Mouse (Mus musculus): ENCODE measurements at regions not wholly inside any gene's neighbourhood (a gene's known extent, or its start where the extent isn't known, plus 50 kb on each side); places are given as distances from the start of the nearest gene placed in this dataset.

- H3K79me2 ChIP-seq (ENCODE audit: control insufficient read depth, insufficient read depth): no peaks in the 10 kb centered on the region
- H3K4me3 ChIP-seq: no peak overlapping the region
- no peak overlapping the region for H3K4me2 ChIP-seq (ENCODE audit: low read depth)
- TF ChIP-seq MYOG (IDR thresholded peaks at IDR 0.05; ENCODE audit: control insufficient read depth in 1 of 3, insufficient read depth in 1 of 3, insufficient read length in 2 of 3, low read depth in 2 of 3) (no peak), E2F4 (IDR thresholded peaks at IDR 0.05; ENCODE audit: insufficient read depth) (no peak), MYOD1 (IDR thresholded peaks at IDR 0.05; ENCODE audit: control insufficient read depth in 1 of 3, insufficient read length in 2 of 3, low read depth in 2 of 3) (no peak), POLR2A (IDR thresholded peaks at IDR 0.05; ENCODE audit: insufficient read length, low read depth) (no peak), POLR2AphosphoS2 (IDR thresholded peaks at IDR 0.05; ENCODE audit: insufficient read length, low read depth) (no peak)
- no peaks in the 10 kb centered on the region for H3K36me3 ChIP-seq (ENCODE audit: control insufficient read depth, insufficient read depth)
- no peaks in the 10 kb centered on the region for H3K27me3 ChIP-seq (ENCODE audit: control insufficient read depth, insufficient read depth, insufficient read length)
- H3ac ChIP-seq (ENCODE audit: control insufficient read depth, insufficient read length): no peak overlapping the region
These were observed 376.6 kb upstream of the Runx1 start for GRCm38 (mm10) chr16:93202591-93202990.

GRCm38 (mm10) chr16:93197300-93197699 lies 371.4 kb upstream of the Runx1 start:
- H3K79me2 ChIP-seq (ENCODE audit: control insufficient read depth, insufficient read depth): no peaks in the 10 kb centered on the region
- TF ChIP-seq MYOG (IDR thresholded peaks at IDR 0.05; ENCODE audit: control insufficient read depth in 1 of 3, insufficient read depth in 1 of 3, insufficient read length in 2 of 3, low read depth in 2 of 3) (no peak), POLR2A (IDR thresholded peaks at IDR 0.05; ENCODE audit: insufficient read length, low read depth) (no peak), TCF3 (IDR thresholded peaks at IDR 0.05; ENCODE audit: insufficient read length, low read depth) (no peak), REST (IDR thresholded peaks at IDR 0.05; ENCODE audit: insufficient read depth, insufficient read length) (no peak), E2F4 (IDR thresholded peaks at IDR 0.05; ENCODE audit: insufficient read depth) (no peak), USF1 (IDR thresholded peaks at IDR 0.05; ENCODE audit: low read depth) (no peak), MYOD1 (IDR thresholded peaks at IDR 0.05; ENCODE audit: control insufficient read depth in 1 of 3, insufficient read length in 2 of 3, low read depth in 2 of 3) (no peak), SRF (IDR thresholded peaks at IDR 0.05; ENCODE audit: control insufficient read depth, insufficient read length, low read depth) (no peak), POLR2AphosphoS2 (IDR thresholded peaks at IDR 0.05; ENCODE audit: insufficient read length, low read depth) (no peak), CEBPB (IDR thresholded peaks at IDR 0.05; ENCODE audit: insufficient read depth, poor library complexity, severe bottlenecking) (no peak), MAX (IDR thresholded peaks at IDR 0.05; ENCODE audit: low read depth) (no peak), TCF12 (IDR thresholded peaks at IDR 0.05; ENCODE audit: insufficient read depth, poor library complexity, severe bottlenecking) (no peak)
- H3K4me3 ChIP-seq: no peak overlapping the region
- no peaks in the 10 kb centered on the region for H3K36me3 ChIP-seq (ENCODE audit: control insufficient read depth, insufficient read depth)
- no peak overlapping the region for H3K4me2 ChIP-seq (ENCODE audit: low read depth)
- H3K27me3 ChIP-seq (ENCODE audit: control insufficient read depth, insufficient read depth, insufficient read length): no peaks in the 10 kb centered on the region
- H3ac ChIP-seq (ENCODE audit: control insufficient read depth, insufficient read length): no peak overlapping the region

GRCm38 (mm10) chr16:93193921-93194481 lies 368.1 kb upstream of the Runx1 start:
- no peak overlapping the region for H3K4me3 ChIP-seq
- no peaks in the 10 kb centered on the region for H3K27me3 ChIP-seq (ENCODE audit: control insufficient read depth, insufficient read depth, insufficient read length)
- peak overlapping the region; percentile 73 for H3K4me2 ChIP-seq (ENCODE audit: low read depth)
- H3ac ChIP-seq (ENCODE audit: control insufficient read depth, insufficient read length): no peak overlapping the region
- TF ChIP-seq POLR2A (IDR thresholded peaks at IDR 0.05; ENCODE audit: insufficient read length, low read depth): no peak
- H3K36me3 ChIP-seq (ENCODE audit: control insufficient read depth, insufficient read depth): no peaks in the 10 kb centered on the region
- no peaks in the 10 kb centered on the region for H3K79me2 ChIP-seq (ENCODE audit: control insufficient read depth, insufficient read depth)

GRCm38 (mm10) chr16:93193263-93193662 lies 367.3 kb upstream of the Runx1 start:
- TF ChIP-seq MAX (IDR thresholded peaks at IDR 0.05; ENCODE audit: low read depth) (no peak), TCF3 (IDR thresholded peaks at IDR 0.05; ENCODE audit: insufficient read length, low read depth) (no peak), REST (IDR thresholded peaks at IDR 0.05; ENCODE audit: insufficient read depth, insufficient read length) (no peak), SRF (IDR thresholded peaks at IDR 0.05; ENCODE audit: control insufficient read depth, insufficient read length, low read depth) (no peak), CEBPB (IDR thresholded peaks at IDR 0.05; ENCODE audit: insufficient read depth, poor library complexity, severe bottlenecking) (0 out of 2 replicates have a peak, but pooled peaks have one; percentile 50), MYOG (IDR thresholded peaks at IDR 0.05; ENCODE audit: control insufficient read depth in 1 of 3, insufficient read depth in 1 of 3, insufficient read length in 2 of 3, low read depth in 2 of 3) (no peak), POLR2A (IDR thresholded peaks at IDR 0.05; ENCODE audit: insufficient read length, low read depth) (no peak), E2F4 (IDR thresholded peaks at IDR 0.05; ENCODE audit: insufficient read depth) (no peak), USF1 (IDR thresholded peaks at IDR 0.05; ENCODE audit: low read depth) (no peak), MYOD1 (IDR thresholded peaks at IDR 0.05; ENCODE audit: control insufficient read depth in 1 of 3, insufficient read length in 2 of 3, low read depth in 2 of 3) (peak; percentile 83 to 94 (median 87)), TCF12 (IDR thresholded peaks at IDR 0.05; ENCODE audit: insufficient read depth, poor library complexity, severe bottlenecking) (peak; percentile 20), POLR2AphosphoS2 (IDR thresholded peaks at IDR 0.05; ENCODE audit: insufficient read length, low read depth) (no peak)
- peak overlapping the region; percentile 73 for H3K4me2 ChIP-seq (ENCODE audit: low read depth)
- H3K36me3 ChIP-seq (ENCODE audit: control insufficient read depth, insufficient read depth): no peaks in the 10 kb centered on the region
- no peak overlapping the region for H3K4me3 ChIP-seq
- H3K27me3 ChIP-seq (ENCODE audit: control insufficient read depth, insufficient read depth, insufficient read length): no peaks in the 10 kb centered on the region
- H3K79me2 ChIP-seq (ENCODE audit: control insufficient read depth, insufficient read depth): no peaks in the 10 kb centered on the region
- H3ac ChIP-seq (ENCODE audit: control insufficient read depth, insufficient read length): no peak overlapping the region

DNA sequence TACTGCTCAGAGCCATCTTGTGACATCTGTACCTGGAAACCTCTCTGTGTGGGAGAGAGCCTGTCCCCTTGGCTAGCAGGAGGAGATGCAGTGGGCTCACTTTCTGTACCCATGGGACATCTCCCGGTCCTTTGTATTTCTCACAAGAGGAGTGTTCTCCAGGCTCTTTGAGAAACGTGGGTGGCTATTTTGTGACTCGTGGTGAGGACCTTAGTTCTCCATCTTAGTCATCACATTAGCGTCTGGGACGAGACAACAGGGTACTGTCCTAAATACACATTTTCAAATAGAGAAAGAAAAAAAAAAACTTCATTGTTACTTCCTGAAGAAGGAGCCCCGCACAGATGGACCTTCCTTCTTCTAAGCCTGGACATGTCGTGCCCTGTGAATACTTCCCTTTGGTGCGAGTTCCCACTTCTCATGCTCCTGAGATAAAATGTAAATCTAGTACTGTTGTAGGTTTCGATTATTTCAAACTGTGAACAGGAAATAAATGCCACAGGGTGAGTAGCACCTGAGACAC lies 366.8 kb upstream of the Runx1 start:
- no peaks in the 10 kb centered on the region for H3K27me3 ChIP-seq (ENCODE audit: control insufficient read depth, insufficient read depth, insufficient read length)
- H3K36me3 ChIP-seq (ENCODE audit: control insufficient read depth, insufficient read depth): no peaks in the 10 kb centered on the region
- H3K79me2 ChIP-seq (ENCODE audit: control insufficient read depth, insufficient read depth): no peaks in the 10 kb centered on the region
- H3K4me2 ChIP-seq (ENCODE audit: low read depth): peak overlapping the region; percentile 73
- no peak overlapping the region for H3K4me3 ChIP-seq
- no peak for TF ChIP-seq CEBPB (IDR thresholded peaks at IDR 0.05; ENCODE audit: insufficient read depth, poor library complexity, severe bottlenecking)
- TF ChIP-seq MYOD1 (IDR thresholded peaks at IDR 0.05; ENCODE audit: control insufficient read depth in 1 of 3, insufficient read length in 2 of 3, low read depth in 2 of 3): no peak
- no peak for TF ChIP-seq REST (IDR thresholded peaks at IDR 0.05; ENCODE audit: insufficient read depth, insufficient read length)
- no peak for TF ChIP-seq USF1 (IDR thresholded peaks at IDR 0.05; ENCODE audit: low read depth)
- TF ChIP-seq MAX (IDR thresholded peaks at IDR 0.05; ENCODE audit: low read depth): no peak
- TF ChIP-seq POLR2A (IDR thresholded peaks at IDR 0.05; ENCODE audit: insufficient read length, low read depth): no peak
- TF ChIP-seq TCF3 (IDR thresholded peaks at IDR 0.05; ENCODE audit: insufficient read length, low read depth): no peak
- TF ChIP-seq MYOG (IDR thresholded peaks at IDR 0.05; ENCODE audit: control insufficient read depth in 1 of 3, insufficient read depth in 1 of 3, insufficient read length in 2 of 3, low read depth in 2 of 3): no peak
- TF ChIP-seq SRF (IDR thresholded peaks at IDR 0.05; ENCODE audit: control insufficient read depth, insufficient read length, low read depth): no peak
- no peak for TF ChIP-seq POLR2AphosphoS2 (IDR thresholded peaks at IDR 0.05; ENCODE audit: insufficient read length, low read depth)
- TF ChIP-seq TCF12 (IDR thresholded peaks at IDR 0.05; ENCODE audit: insufficient read depth, poor library complexity, severe bottlenecking): no peak
- no peak for TF ChIP-seq E2F4 (IDR thresholded peaks at IDR 0.05; ENCODE audit: insufficient read depth)
- H3ac ChIP-seq (ENCODE audit: control insufficient read depth, insufficient read length): no peak overlapping the region
